8 mouse cellular contexts compared by ENCODE assay signal in the genomic region with DNA sequence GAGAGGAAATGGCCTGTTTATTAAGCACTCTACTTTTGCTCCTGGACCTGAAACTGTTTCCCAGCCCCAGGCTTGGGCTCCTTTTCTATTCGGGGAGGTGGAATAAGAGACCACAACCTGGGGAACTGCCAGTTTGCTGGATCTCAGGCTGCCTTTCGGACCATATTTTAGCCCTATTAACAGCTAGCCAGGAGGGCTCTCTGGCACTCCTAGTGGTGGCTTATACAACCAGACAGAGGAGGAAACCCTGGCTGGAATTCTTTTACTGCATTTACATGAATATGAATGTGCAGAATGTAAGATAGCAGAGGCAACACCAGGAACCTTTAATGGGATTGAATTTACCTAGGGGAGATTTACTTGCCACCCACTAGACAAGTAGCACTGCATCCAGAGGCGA.
DNase-seq lines count a peak whose midpoint lies in the region; ATAC-seq and TF ChIP-seq lines count a peak whose summit lies in the region.

No protein-coding gene starts in this region.

- H3K9ac ChIP-seq in heart, adult 2 months (ENCODE audit: low read depth, low read length): no peak overlapping the region
- H3K9ac ChIP-seq in heart, embryonic 11.5 days (ENCODE audit: low read depth, low read length): no peak overlapping the region
- no peak overlapping the region for H3K9ac ChIP-seq in neural tube, embryonic 15.5 days (replicated peaks)

- intact Hi-C loops in heart, adult 2 months (cut with DNase I): no loop called here

- no peak for TF ChIP-seq POLR2A in heart, adult 2 months (IDR thresholded peaks at IDR 0.05; ENCODE audit: insufficient read depth, low read depth, low read length)
- TF ChIP-seq POLR2A in small intestine, adult 2 months (IDR thresholded peaks at IDR 0.05; ENCODE audit: low read depth, low read length): no peak

- H3K9me3 ChIP-seq in heart, embryonic 11.5 days (replicated peaks; ENCODE audit: control insufficient read depth, low read length): no peaks in the 10 kb centered on the region
- H3K9me3 ChIP-seq in neural tube, embryonic 15.5 days (replicated peaks): no peaks in the 10 kb centered on the region

- 55% methylated on average over 3 of the region's 3 CpGs for WGBS in heart, adult 2 months
- 54% methylated on average over 3 of the region's 3 CpGs for WGBS in heart, embryonic 11.5 days (ENCODE audit: insufficient replicate concordance)
- WGBS in neural tube, embryonic 15.5 days: 67% methylated on average over 3 of the region's 3 CpGs
- 50% methylated on average over 3 of the region's 3 CpGs for WGBS in small intestine, adult 2 months

- H3K4me3 ChIP-seq in heart, adult 2 months: no peak overlapping the region
- H3K4me3 ChIP-seq in heart, embryonic 11.5 days (ENCODE audit: low read depth, low read length): no peak overlapping the region
- H3K4me3 ChIP-seq in neural tube, embryonic 15.5 days (replicated peaks): no peak overlapping the region
- H3K4me3 ChIP-seq in small intestine, adult 2 months (ENCODE audit: low read depth, low read length): no peak overlapping the region

- no peak overlapping the region for H3K4me2 ChIP-seq in heart, embryonic 11.5 days
- H3K4me2 ChIP-seq in neural tube, embryonic 15.5 days: no peak overlapping the region

- TF ChIP-seq EP300 in heart, adult 2 months (IDR thresholded peaks at IDR 0.05; ENCODE audit: insufficient read depth, low read depth, low read length): 0 out of 2 replicates have a peak, but pooled peaks have one; percentile 19

- H3K27ac ChIP-seq in heart, adult 2 months: peak overlapping the region; percentile 36
- no peak overlapping the region for H3K27ac ChIP-seq in heart, embryonic 11.5 days (ENCODE audit: low read depth, low read length)
- no peak overlapping the region for H3K27ac ChIP-seq in neural tube, embryonic 15.5 days (replicated peaks)
- no peak overlapping the region for H3K27ac ChIP-seq in small intestine, adult 2 months (ENCODE audit: insufficient read depth, low read depth, low read length)

- no peak for ATAC-seq in heart, embryonic 11.5 days (replicated peaks; ENCODE audit: insufficient number of reproducible peaks, low FRiP score, low TSS enrichment)
- ATAC-seq in neural tube, embryonic 15.5 days (ENCODE audit: low FRiP score): no peak

- DNase-seq in heart, adult 2 months: no peak
- DNase-seq in neural tube, embryonic 10.5 days (ENCODE audit: extremely low spot score, low spot score): peak; percentile 36
- DNase-seq in cerebellum, postnatal 36 days: peak; percentile 17 to 49
- peak; percentile 47 for DNase-seq in kidney, postnatal 14 days
- DNase-seq in thymus, adult 18-20 months: no peak

- no peaks in the 10 kb centered on the region for H3K79me2 ChIP-seq in heart, adult 2 months (replicated peaks; ENCODE audit: control insufficient read depth, insufficient read depth, low read length)

- H3K4me1 ChIP-seq in heart, adult 2 months (ENCODE audit: control insufficient read depth, insufficient read depth, low read length): peaks cover 29% of the 10 kb centered on the region
- H3K4me1 ChIP-seq in heart, embryonic 11.5 days (ENCODE audit: control insufficient read depth, insufficient read depth, low read length): peaks cover 19% of the 10 kb centered on the region
- no peaks in the 10 kb centered on the region for H3K4me1 ChIP-seq in neural tube, embryonic 15.5 days
- H3K4me1 ChIP-seq in small intestine, adult 2 months (ENCODE audit: control insufficient read depth, insufficient read depth, insufficient read length, low read length): peaks cover 15% of the 10 kb centered on the region; the same call in 1 of the 2 replicates

- no peaks in the 10 kb centered on the region for H3K27me3 ChIP-seq in heart, adult 2 months (ENCODE audit: control insufficient read depth, insufficient read depth, low read length)
- H3K27me3 ChIP-seq in heart, embryonic 11.5 days (ENCODE audit: control insufficient read depth, insufficient read depth, low read length): no peaks in the 10 kb centered on the region
- no peaks in the 10 kb centered on the region for H3K27me3 ChIP-seq in neural tube, embryonic 15.5 days (replicated peaks)
- H3K27me3 ChIP-seq in small intestine, adult 2 months (ENCODE audit: control insufficient read depth, insufficient read depth, low read length): no peaks in the 10 kb centered on the region

- H3K36me3 ChIP-seq in heart, adult 2 months (ENCODE audit: control insufficient read depth, insufficient read depth, low read length): peaks cover 2% of the 10 kb centered on the region; the same call in 1 of the 2 replicates
- H3K36me3 ChIP-seq in heart, embryonic 11.5 days (ENCODE audit: control insufficient read depth, insufficient read depth, low read length): no peaks in the 10 kb centered on the region
- H3K36me3 ChIP-seq in neural tube, embryonic 15.5 days: no peaks in the 10 kb centered on the region
- H3K36me3 ChIP-seq in small intestine, adult 2 months (ENCODE audit: control insufficient read depth, insufficient read depth, low read length): 0 out of 2 replicates have a peak, but pooled peaks cover 3% of the 10 kb centered on the region

- TF ChIP-seq CTCF in heart, adult 2 months (IDR thresholded peaks at IDR 0.05): peak; percentile 83
- TF ChIP-seq CTCF in small intestine, adult 2 months (IDR thresholded peaks at IDR 0.05; ENCODE audit: extremely low read depth, insufficient read length, insufficient replicate concordance, low read depth, low read length): peak; percentile 70; the same call in 1 of the 2 replicates

Comparison
In these comparisons a context has a peak if more than half of its experiments do, and no peak if none do; other contexts are left out.
1. DNase-seq: peak in neural tube, embryonic 10.5 days (single experiment), cerebellum, postnatal 36 days (2 of 2) and kidney, postnatal 14 days (single experiment); none in heart, adult 2 months (0 of 2) and thymus, adult 18-20 months (0 of 2).